Mouse (Mus musculus) lung, postnatal 14 days (tissue): ENCODE data around the gene Olfr444.

Source experiments
- DNase-seq: peaks from one replicate; pipeline ENCODE4 v3.0.0; 2021

The Olfr444 gene

GRCm38 (mm10) chr6:42948767-42949166 is at the start of gene Olfr444:
Gene Olfr444, plus strand, starts transcription at chr6:42949067.
- DNase-seq, result no peak

- no peak for DNase-seq
Measured at GRCm38 (mm10) chr6:42900345-42900744, 48.5 kb upstream of the Olfr444 start.

- no peak for DNase-seq
Measured at GRCm38 (mm10) chr6:42908578-42908977, 40.3 kb upstream of the Olfr444 start, which contains the start of gene Olfr447. Gene Olfr447, plus strand, starts transcription at chr6:42908878.

GRCm38 (mm10) chr6:42921077-42921476 is 27.8 kb upstream of the Olfr444 start, which contains the start of gene Olfr446:
Gene Olfr446, plus strand, starts transcription at chr6:42921377.
- DNase-seq, result no peak

- no peak for DNase-seq
Measured at GRCm38 (mm10) chr6:42980377-42980776, 31.5 kb downstream of the Olfr444 start.
